Mouse (Mus musculus): ENCODE measurements around the gene Sik3. TPM values are rescaled to one million over a fixed set of nuclear protein-coding genes. Genes with fewer than 3 reads are reported as not detected.

Sik3 gene
- polyA plus RNA-seq, 1 experiment from 2014 or later, result 5.0 TPM

DNA sequence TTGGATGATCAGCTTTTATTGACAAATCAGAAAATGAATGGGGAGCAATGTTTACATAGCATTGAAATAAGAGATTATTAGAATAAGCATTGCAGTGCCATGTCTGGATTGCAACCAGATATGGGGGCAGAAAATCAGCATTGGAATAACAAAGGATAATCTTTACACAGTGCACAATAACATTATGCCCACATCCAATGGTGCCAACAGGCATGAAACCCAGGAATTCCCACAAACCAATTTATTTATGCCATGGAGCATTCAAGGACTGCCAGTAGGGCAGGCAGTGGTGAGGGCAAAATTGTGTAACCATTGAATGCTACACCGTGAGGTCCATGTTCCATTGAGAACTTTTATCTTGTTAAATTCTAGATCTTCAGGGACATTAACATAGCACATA is 129.4 kb downstream of the Sik3 start:
- Histone ChIP-seq H3K27ac (ENCODE audit: low read depth) (no peak overlapping the region), H3K9ac (replicated peaks) (no peak overlapping the region), H3K4me2 (ENCODE audit: low read depth, low read length) (no peak overlapping the region), H3K4me1 (ENCODE audit: insufficient read depth) (peaks cover 2% of the 10 kb centered on the region; the same call in 1 of the 2 replicates), H3K9me3 (ENCODE audit: low read length) (no peaks in the 10 kb centered on the region), H3K4me3 (ENCODE audit: low read depth, low read length) (no peak overlapping the region), H3K27me3 (ENCODE audit: insufficient read depth, low read length) (no peaks in the 10 kb centered on the region), H3K36me3 (replicated peaks; ENCODE audit: insufficient read depth, low read length) (no peaks in the 10 kb centered on the region)
- DNase-seq (no peak), ATAC-seq (no peak)
- WGBS (ENCODE audit: insufficient replicate concordance), result 77% methylated on average over 1 of the region's 1 CpGs
- TF ChIP-seq CTCF (IDR thresholded peaks at IDR 0.05; ENCODE audit: low read depth) (no peak), EP300 (IDR thresholded peaks at IDR 0.05; ENCODE audit: low read depth) (no peak)

DNA sequence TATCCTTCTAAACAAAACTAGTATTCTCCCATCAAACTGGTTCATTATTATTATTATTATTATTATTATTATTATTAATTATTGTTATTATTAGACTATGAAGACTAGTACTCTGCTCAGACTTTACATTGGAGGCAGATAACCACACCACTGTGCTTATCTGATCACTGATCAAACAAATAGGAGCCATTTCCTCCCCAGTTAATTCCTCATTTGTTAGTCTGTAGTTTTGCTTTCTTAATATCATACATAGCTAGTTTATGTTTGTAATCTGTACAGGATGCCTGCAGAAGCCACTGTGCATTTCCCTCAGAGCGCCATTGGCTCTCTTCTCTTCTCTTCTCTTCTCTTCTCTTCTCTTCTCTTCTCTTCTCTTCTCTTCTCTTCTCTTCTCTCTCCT is 129.9 kb downstream of the Sik3 start:
- H3K4me1 ChIP-seq (ENCODE audit: insufficient read depth), result peaks cover 4% of the 10 kb centered on the region
- no peak for TF ChIP-seq CTCF (IDR thresholded peaks at IDR 0.05; ENCODE audit: low read depth)
- no peak for TF ChIP-seq EP300 (IDR thresholded peaks at IDR 0.05; ENCODE audit: low read depth)
- H3K27me3 ChIP-seq (ENCODE audit: insufficient read depth, low read length), result no peaks in the 10 kb centered on the region
- H3K36me3 ChIP-seq (replicated peaks; ENCODE audit: insufficient read depth, low read length), result no peaks in the 10 kb centered on the region
- ATAC-seq, result no peak
- H3K4me2 ChIP-seq (ENCODE audit: low read depth, low read length), result no peak overlapping the region
- no peak overlapping the region for H3K27ac ChIP-seq (ENCODE audit: low read depth)
- WGBS (ENCODE audit: insufficient replicate concordance), result 83% methylated on average over 1 of the region's 1 CpGs
- no peak for DNase-seq
- H3K9ac ChIP-seq (replicated peaks), result no peak overlapping the region
- H3K4me3 ChIP-seq (ENCODE audit: low read depth, low read length), result no peak overlapping the region
- no peaks in the 10 kb centered on the region for H3K9me3 ChIP-seq (ENCODE audit: low read length)

DNA sequence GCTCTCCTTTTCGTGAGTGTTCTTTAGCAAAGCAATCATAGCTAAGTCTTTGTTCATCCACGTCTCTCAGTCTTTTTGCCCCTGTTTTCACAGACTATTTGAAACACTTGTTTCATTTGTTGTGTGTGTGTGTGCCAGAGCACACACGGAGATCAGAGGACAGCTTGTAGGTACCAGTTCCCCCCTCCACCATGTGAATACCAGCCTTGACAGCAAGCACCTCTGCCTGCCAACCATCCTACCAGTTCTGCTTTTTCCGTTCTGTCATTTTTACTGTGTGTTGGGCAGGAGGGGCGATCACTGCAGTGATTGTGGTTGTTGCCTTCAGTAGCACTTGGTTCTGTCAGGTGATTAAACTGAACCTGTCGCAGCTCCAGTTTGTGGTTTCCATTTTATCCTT is 132.4 kb downstream of the Sik3 start:
- H3K4me3 ChIP-seq (ENCODE audit: low read depth, low read length), result no peak overlapping the region
- WGBS (ENCODE audit: insufficient replicate concordance), result 68% methylated on average over 6 of the region's 6 CpGs
- H3K36me3 ChIP-seq (replicated peaks; ENCODE audit: insufficient read depth, low read length), result no peaks in the 10 kb centered on the region
- H3K27me3 ChIP-seq (ENCODE audit: insufficient read depth, low read length), result no peaks in the 10 kb centered on the region
- H3K4me2 ChIP-seq (ENCODE audit: low read depth, low read length), result no peak overlapping the region
- ATAC-seq (no peak), DNase-seq (no peak)
- no peak overlapping the region for H3K9ac ChIP-seq (replicated peaks)
- peaks cover 10% of the 10 kb centered on the region for H3K4me1 ChIP-seq (ENCODE audit: insufficient read depth)
- no peaks in the 10 kb centered on the region for H3K9me3 ChIP-seq (ENCODE audit: low read length)
- no peak for TF ChIP-seq CTCF (IDR thresholded peaks at IDR 0.05; ENCODE audit: low read depth)
- TF ChIP-seq EP300 (IDR thresholded peaks at IDR 0.05; ENCODE audit: low read depth), result no peak
- H3K27ac ChIP-seq (ENCODE audit: low read depth), result no peak overlapping the region

DNA sequence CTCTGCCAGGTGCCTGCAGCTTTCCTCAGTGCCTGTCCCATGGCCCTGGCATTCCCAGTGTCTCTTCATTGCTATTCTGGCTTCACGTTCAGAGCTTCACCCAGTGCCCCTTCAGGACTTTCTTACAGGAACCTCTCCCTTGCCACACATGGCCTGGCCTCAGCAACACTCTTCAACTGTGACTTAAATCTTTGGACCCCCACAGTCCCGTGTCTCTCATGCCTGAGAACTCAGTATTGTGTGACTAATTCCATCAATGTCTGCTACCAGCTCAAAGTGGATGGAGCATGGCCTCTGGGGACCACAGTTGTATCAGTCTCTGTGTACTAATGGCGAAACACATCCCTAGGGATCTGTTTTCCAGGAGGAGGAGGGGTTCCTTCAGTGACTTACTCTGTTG is 133.8 kb downstream of the Sik3 start:
- no peak overlapping the region for H3K27ac ChIP-seq (ENCODE audit: low read depth)
- no peak for ATAC-seq

DNA sequence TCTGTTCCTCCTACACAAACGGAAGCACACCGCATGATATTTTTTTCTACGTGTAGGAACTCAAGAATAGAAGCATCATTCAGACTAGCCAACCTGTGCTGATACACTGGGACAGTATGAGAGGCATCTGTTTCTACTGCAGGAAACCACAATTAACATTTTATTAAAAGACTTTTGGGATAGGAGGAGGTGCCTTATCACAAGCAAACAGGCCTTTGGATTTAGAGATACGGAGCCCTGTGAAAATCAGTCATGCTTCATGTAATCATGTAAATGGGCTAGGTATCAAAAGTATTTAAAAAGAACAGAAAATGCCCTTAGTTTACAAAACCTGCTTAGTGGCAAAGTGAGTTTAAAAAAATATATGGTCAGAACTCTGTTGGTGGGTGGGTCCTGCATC is 136.1 kb downstream of the Sik3 start:
- TF ChIP-seq EP300 (IDR thresholded peaks at IDR 0.05; ENCODE audit: low read depth) (no peak), CTCF (IDR thresholded peaks at IDR 0.05; ENCODE audit: low read depth) (no peak)
- no peak for DNase-seq
- 64% methylated on average over 4 of the region's 4 CpGs for WGBS (ENCODE audit: insufficient replicate concordance)
- no peak for ATAC-seq
- H3K4me3 ChIP-seq (ENCODE audit: low read depth, low read length), result no peak overlapping the region
- H3K9ac ChIP-seq (replicated peaks), result no peak overlapping the region
- H3K27ac ChIP-seq (ENCODE audit: low read depth), result no peak overlapping the region
- no peaks in the 10 kb centered on the region for H3K27me3 ChIP-seq (ENCODE audit: insufficient read depth, low read length)
- peaks cover 32% of the 10 kb centered on the region for H3K4me1 ChIP-seq (ENCODE audit: insufficient read depth)
- no peaks in the 10 kb centered on the region for H3K9me3 ChIP-seq (ENCODE audit: low read length)
- no peak overlapping the region for H3K4me2 ChIP-seq (ENCODE audit: low read depth, low read length)
- H3K36me3 ChIP-seq (replicated peaks; ENCODE audit: insufficient read depth, low read length), result no peaks in the 10 kb centered on the region

More for the DNA sequence above, 133.8 kb downstream of the Sik3 start:
- Histone ChIP-seq H3K9me3 (ENCODE audit: low read length) (no peaks in the 10 kb centered on the region), H3K27me3 (ENCODE audit: insufficient read depth, low read length) (no peaks in the 10 kb centered on the region), H3K4me2 (ENCODE audit: low read depth, low read length) (no peak overlapping the region), H3K36me3 (replicated peaks; ENCODE audit: insufficient read depth, low read length) (no peaks in the 10 kb centered on the region), H3K4me3 (ENCODE audit: low read depth, low read length) (no peak overlapping the region), H3K9ac (replicated peaks) (no peak overlapping the region), H3K4me1 (ENCODE audit: insufficient read depth) (peaks cover 25% of the 10 kb centered on the region)
- 78% methylated on average over 3 of the region's 3 CpGs for WGBS (ENCODE audit: insufficient replicate concordance)
- no peak for TF ChIP-seq CTCF (IDR thresholded peaks at IDR 0.05; ENCODE audit: low read depth)
- TF ChIP-seq EP300 (IDR thresholded peaks at IDR 0.05; ENCODE audit: low read depth), result no peak
- no peak for DNase-seq

DNA sequence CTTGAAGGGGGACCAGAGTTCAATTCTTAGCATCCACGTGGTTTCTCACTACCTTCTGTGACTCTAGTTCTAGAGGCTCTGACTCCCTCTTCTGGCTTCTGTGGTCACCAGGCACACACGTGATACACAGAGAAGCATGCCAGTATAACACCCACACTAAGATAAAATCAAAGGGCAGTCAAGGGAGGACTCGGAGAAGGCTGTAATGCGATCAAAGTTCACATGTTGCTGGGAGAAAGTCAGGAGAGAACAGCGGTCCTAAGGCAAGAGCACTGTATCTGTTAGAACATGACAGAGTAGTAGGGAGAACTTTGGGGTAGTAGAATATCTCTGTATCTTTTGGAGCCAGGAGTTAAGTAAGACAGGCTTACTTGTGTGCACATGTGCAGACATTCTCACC is 136.8 kb downstream of the Sik3 start:
- Histone ChIP-seq H3K27me3 (ENCODE audit: insufficient read depth, low read length) (no peaks in the 10 kb centered on the region), H3K9me3 (ENCODE audit: low read length) (no peaks in the 10 kb centered on the region), H3K9ac (replicated peaks) (no peak overlapping the region), H3K4me3 (ENCODE audit: low read depth, low read length) (no peak overlapping the region), H3K27ac (ENCODE audit: low read depth) (peak overlapping the region; percentile 19), H3K36me3 (replicated peaks; ENCODE audit: insufficient read depth, low read length) (no peaks in the 10 kb centered on the region), H3K4me2 (ENCODE audit: low read depth, low read length) (no peak overlapping the region), H3K4me1 (ENCODE audit: insufficient read depth) (peaks cover 34% of the 10 kb centered on the region)
- ATAC-seq (peak; percentile 70), DNase-seq (no peak)
- TF ChIP-seq EP300 (IDR thresholded peaks at IDR 0.05; ENCODE audit: low read depth), result no peak
- peak; percentile 21; the same call in 1 of the 2 replicates for TF ChIP-seq CTCF (IDR thresholded peaks at IDR 0.05; ENCODE audit: low read depth)
- WGBS (ENCODE audit: insufficient replicate concordance), result 37% methylated on average over 5 of the region's 5 CpGs

DNA sequence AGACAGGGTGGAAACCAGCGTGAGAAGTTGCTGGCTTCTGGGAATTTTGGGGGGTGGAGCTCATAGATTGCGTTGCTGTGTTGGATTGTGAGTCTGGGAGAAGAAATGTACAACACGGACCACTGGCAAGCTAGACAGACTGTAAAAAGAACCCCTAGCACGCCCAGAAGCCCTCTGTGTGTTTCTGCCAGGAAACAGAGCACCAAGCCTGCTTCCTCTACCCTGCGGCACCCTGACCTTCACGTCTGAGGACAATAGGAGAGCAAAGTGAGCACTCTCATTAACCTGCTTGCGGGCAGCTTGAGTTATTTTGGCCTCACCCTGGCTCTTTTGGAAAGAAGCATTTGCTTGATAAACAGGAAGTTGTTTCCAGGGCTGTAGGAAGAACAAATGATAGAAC is 137.5 kb downstream of the Sik3 start:
- TF ChIP-seq CTCF (IDR thresholded peaks at IDR 0.05; ENCODE audit: low read depth) (no peak), EP300 (IDR thresholded peaks at IDR 0.05; ENCODE audit: low read depth) (no peak)
- peak; percentile 32; the same call in 1 of the 2 replicates for ATAC-seq

More for the DNA sequence above, 137.5 kb downstream of the Sik3 start:
- DNase-seq, result peak; percentile 21
- Histone ChIP-seq H3K4me1 (ENCODE audit: insufficient read depth) (peaks cover 38% of the 10 kb centered on the region), H3K4me2 (ENCODE audit: low read depth, low read length) (no peak overlapping the region), H3K27me3 (ENCODE audit: insufficient read depth, low read length) (no peaks in the 10 kb centered on the region), H3K9me3 (ENCODE audit: low read length) (no peaks in the 10 kb centered on the region), H3K4me3 (ENCODE audit: low read depth, low read length) (no peak overlapping the region), H3K9ac (replicated peaks) (no peak overlapping the region), H3K36me3 (replicated peaks; ENCODE audit: insufficient read depth, low read length) (no peaks in the 10 kb centered on the region), H3K27ac (ENCODE audit: low read depth) (peak overlapping the region; percentile 19)
- WGBS (ENCODE audit: insufficient replicate concordance), result 35% methylated on average over 7 of the region's 7 CpGs

Data from liver, postnatal 0 days (tissue).